Mouse (Mus musculus) lung, adult 2 months (tissue): ENCODE data around the gene Skil.

Experiments
- CTCF ChIP-seq: fragments of 200-500 bp; IDR thresholded peaks from 2 replicates; pipeline ENCODE4 v1.5.1; 2011; ENCODE audit warnings: mild to moderate bottlenecking, low read length, control low read depth; ENCODE audit not compliant: insufficient read depth
- POLR2A ChIP-seq: fragments of 200-500 bp; IDR thresholded peaks from 2 replicates; pipeline ENCODE4 v1.6.1; 2011; ENCODE audit warnings: low read depth, mild to moderate bottlenecking, control low read depth, low read length, borderline replicate concordance; ENCODE audit errors: extremely low read depth

- TF ChIP-seq CTCF (no peak), POLR2A (no peak)
These were observed 17.7 kb upstream of the Skil start for GRCm38 (mm10) chr3:31077068-31077703.
